Mouse (Mus musculus): ENCODE data around the gene Cpsf4.
"Not testable (repeated sequence)": the region's sequence is repeated elsewhere in the genome, so short reads cannot be mapped to it uniquely, and the experiment has no call there.

Gene Cpsf4

DNA sequence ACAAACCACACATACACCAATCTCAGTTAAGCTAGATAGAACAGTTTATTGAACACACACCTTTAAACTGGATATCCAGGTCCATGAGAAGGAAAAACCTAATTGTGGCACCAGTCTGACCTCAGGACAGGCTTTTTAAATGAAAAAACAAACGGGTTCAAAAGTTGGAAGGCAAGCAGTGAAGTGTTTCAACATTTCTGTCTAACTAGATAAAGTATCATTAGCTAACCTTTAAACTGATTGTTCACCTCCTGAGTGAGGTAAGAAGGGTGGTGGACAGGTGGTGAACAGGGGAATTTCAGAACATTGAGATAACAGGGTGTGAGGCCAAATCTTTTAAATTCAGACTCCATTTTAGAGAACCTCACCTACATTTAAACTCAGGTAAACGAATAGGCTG is 59.4 kb downstream of the Cpsf4 start:
- DNase-seq, result no peak

DNA sequence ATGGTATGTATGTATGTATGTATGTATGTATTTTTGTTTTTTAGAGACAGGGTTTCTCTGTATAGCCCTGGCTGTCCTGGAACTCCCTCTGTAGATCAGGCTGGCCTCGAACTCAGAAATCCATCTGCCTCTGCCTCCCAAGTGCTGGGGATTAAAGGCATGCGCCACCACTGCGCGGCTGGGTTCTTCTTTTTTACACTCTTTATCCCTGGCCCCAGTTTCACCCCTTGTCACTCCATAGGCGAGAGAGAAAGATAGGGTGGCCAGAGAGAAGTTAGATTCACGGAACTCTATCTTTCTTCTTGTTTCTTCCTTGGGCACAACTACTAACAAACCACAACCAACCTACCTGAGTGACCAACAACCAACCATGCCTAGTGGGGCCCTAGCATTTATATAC is 62.3 kb downstream of the Cpsf4 start:
- not testable (repeated sequence) for DNase-seq

GRCm38 (mm10) chr5:145230641-145231040 is 63.6 kb downstream of the Cpsf4 start:
- no peak for DNase-seq

DNA sequence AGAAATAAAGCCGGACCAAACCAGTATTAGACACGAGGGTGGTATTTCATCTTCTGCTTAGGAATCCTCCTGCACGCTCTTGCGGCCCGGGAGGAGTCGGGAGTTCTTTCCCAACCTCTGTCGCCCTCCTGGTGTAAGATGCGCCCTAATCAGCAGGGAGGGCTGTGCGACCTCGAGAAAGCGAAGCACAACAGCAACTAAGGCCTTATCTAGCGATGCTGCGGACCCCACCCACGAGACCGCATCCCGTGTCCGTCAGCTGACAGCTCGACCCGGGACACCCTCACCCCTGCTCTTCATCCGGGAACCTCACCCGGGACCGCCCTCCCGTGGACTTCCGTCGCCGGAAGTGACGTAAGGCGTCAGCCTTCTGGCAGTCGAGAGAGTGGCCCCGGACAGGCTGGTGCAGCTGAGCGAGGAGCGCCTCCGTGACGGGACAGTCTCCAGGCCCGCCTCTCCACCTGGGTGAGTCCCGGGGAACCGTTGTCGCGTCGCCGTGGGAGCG is 64.4 kb downstream of the Cpsf4 start, which contains the start of gene Zfp655:
Gene Zfp655 (plus strand): TSS at position 349 of the 505 bp plus-strand sequence.
- DNase-seq, result peak; percentile 96

Data from thymus, postnatal 25 days (tissue).